Mouse (Mus musculus) urinary bladder, postnatal 4 days (tissue): ENCODE results near the gene Sclt1.

Experiments
- DNase-seq, 2 experiments: peaks; one replicate each; pipeline ENCODE4 v3.0.0; 2021 to 2022; ENCODE audit warnings: low spot score in 2 of 2

The Sclt1 gene

DNA sequence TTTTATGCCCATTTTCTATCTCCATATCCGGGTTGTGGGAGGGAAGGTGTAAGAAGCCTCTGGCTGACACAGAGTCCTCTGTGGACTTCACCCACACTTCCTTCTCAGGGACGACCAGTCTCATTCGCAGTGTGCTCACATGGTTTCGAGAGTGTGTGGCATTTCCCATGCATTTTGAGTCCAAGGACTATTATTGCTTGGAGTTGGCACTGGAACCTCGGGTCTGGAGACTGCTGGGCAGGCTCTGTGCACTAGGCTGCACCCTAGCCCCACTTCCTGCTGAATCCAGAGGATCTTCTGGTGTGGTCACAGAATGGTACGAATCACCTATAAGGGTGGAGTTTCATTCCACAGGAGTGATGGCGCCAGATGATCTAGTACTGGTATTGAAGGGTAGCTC, 155.4 kb downstream of the Sclt1 start:
- DNase-seq = no peak

DNA sequence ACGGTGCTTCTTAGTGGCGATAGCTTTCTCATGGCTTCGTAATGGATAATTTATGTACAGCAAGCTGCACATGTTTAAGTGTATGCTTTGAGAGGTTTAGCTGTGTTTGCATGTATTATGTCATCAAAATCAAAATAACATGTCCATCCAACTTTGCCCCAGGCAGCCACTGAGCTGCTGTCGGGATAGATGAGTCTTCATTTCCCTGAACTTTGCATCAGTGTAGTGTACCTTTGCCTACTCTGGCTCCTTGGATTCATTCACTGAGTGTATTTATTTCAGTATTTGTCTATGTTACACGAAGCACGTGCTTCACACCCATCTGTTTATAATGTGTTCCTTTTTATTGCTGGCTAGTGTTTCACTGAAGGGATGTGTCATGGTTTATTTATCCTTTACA, 156.0 kb downstream of the Sclt1 start:
- DNase-seq = no peak

DNA sequence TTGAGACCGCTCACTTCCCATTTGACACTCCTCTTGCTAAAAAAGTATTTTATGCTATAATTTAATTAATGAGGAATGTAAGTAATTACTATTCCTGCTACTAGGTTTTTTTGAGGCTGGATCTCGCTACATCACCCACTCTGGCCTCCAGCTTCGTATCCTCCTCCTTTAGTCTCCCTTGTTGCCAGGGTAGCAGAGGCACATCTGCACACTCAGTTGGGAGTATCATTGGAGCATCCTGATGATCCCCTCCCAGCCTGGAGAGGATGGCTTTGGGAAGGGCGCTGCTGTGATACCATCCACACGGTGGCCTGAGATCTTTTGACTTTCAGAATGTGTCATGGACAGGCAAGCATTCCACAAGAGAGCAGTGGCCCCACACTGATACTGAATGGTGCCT, 156.8 kb downstream of the Sclt1 start:
- no peak for DNase-seq

DNA sequence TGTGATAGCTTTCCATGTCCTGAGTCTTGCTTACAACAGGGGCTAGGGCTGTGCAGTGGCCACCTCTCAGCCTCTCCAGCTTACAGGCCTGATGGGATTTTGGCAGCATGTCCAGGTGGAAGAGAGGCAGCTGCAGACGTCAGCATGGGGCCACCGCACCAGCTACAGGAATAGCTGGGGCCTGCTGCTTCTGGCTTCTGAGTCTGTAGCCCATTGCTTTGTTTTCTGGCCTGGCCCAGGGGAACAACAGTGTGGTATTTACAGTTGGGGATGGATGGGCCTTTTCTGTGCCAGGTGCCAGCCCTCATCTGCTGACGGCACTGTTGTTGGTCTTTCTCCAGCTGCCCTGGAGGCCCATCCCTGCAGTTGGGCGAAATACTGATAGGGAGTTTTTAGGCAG, 158.7 kb downstream of the Sclt1 start:
- no peak for DNase-seq

DNA sequence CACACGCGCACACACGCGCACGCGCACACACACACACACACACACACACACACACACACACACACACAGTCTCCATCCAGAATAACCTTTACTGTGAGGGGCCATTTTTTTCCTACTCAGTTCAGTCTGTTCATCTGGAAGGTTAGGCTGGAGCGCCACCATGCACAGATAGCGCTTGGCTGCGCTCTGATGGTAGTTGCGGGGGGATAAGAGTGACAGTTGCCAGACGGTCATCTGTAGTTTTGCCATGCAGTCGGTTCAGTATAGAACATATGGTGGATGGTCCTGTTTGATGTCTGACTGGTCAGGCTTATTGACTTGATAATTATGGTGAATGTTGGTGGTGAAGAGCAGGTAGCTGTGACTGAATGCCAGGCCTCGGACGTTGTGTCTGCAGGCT, 159.2 kb downstream of the Sclt1 start:
- DNase-seq = no peak

DNA sequence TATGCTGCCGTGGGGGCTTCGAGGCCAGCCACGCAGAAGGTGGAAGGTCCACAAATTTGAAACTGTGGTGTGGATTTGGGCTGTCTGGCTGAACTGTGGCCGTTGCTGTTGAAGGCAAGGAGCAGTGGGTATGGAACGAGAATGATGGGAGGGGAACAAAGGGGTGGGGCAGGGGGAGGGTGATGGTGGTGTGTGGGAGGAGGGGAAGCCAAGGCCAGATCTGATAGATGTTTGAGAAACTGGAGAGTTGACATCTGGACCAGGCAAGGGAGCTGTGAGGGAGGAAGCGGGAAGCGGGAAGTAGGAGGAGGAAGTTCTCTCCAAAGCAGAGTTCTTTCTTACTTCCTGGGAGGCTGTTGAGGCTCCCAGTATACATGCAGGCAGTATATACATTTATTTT, 160.1 kb downstream of the Sclt1 start:
- DNase-seq = no peak

DNA sequence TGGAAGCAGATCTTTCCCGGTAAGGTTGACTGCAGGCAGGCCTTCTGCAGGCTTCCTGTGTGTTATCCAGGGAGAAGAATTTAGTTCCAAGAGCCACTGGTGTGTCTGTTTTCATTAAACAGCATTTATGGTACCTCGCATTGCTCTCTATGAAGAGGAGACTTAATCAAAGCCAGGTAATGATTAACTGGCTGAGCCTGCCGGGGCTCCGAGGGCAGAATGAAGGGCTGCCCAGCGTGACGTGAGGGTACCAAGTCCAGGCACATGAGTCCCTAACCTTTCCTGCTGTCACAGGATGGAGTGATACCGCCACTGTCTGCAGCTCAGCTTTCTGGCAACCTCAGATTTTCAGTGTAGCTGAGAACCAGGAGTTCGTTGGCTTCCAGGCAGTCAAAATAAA, 160.9 kb downstream of the Sclt1 start:
- DNase-seq = no peak

DNA sequence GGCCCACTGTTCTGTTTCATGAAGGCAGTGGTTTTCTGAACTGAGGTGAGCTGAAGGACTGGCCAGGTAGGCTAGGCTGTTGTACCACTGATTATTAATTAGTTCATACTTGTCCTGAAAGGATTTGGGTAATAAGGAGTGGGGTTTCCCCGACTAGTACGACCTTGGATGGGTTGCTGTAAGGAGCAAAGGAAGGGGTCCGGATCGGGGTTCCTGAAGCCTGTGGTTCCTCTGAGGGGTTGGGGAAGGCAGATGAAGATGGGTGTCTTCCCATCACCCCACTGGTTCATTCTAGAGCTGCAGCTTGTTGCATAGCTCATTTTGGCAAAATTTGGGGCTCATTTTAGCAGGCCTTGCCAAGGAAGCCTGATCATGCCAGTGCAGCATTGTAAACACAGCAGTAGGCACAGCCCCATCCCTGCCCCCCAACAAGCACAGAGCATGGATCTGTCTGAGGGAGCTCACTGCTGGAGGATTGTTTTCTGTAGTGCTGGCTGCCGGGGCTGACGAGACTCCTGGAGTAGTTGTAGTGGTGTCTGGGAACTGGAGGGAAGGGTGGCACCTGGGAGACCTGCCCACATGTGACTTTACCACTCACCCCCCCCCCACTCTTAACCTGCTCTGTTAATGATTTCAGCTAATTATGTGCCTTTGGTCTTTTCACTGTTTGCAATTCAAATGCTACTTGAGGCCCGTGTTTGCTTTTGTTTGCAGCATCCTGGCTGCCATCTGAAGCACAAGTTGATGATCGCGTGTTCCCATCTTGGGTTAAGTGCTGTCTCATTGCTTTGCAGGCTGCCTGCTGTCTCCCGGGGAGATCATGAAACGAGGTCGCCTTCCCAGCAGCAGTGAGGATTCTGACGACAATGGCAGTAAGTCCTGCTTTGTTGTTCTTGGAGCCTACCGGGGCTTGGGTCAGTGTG, 161.7 kb downstream of the Sclt1 start:
- DNase-seq = no peak

DNA sequence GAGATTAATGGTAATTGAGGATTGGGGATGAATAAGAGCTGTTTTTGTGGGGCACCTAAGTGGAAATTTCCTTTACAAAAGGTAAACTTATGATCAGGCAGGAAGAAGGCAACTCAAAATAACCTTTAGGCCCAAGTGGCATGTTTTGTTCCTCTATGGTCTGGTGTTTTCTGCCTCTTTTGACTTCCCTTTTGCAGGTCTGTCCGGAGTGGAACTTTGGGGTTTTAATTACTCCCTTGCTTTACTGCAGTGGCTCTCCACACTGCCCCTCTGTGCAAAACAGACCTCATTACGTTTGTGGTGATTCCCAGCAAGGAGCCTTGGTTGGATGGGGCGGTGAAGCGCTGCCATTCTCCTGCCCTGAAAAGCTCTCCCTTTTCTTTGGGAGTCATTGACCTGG, 162.4 kb downstream of the Sclt1 start:
- DNase-seq = no peak

DNA sequence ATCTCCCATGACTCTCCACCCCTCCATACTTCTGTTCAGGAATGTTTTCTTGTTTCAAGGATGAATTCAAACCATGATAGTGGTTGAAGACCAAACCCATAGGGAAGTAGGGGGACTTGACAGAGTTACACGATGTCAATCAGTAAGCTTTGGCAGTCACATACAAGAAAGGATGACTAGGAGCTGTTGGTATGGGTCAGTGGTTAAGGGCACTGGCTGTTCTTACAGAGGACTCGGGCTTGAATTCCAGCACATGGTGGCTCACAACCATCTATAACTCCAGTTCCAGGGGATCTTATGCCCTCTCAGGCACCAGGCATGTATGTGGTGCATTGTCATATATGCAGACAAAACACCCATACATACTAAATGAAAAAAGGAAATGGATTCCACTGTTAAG, 165.1 kb downstream of the Sclt1 start:
- no peak for DNase-seq
